Mouse (Mus musculus) B cell, adult 2 months (primary cell): Measurements from ENCODE around the gene Pgs1.

Source experiments
- DNase-seq, 2 experiments: peaks; one replicate each; pipeline ENCODE4 v3.0.0; 2022

Pgs1 gene

DNA sequence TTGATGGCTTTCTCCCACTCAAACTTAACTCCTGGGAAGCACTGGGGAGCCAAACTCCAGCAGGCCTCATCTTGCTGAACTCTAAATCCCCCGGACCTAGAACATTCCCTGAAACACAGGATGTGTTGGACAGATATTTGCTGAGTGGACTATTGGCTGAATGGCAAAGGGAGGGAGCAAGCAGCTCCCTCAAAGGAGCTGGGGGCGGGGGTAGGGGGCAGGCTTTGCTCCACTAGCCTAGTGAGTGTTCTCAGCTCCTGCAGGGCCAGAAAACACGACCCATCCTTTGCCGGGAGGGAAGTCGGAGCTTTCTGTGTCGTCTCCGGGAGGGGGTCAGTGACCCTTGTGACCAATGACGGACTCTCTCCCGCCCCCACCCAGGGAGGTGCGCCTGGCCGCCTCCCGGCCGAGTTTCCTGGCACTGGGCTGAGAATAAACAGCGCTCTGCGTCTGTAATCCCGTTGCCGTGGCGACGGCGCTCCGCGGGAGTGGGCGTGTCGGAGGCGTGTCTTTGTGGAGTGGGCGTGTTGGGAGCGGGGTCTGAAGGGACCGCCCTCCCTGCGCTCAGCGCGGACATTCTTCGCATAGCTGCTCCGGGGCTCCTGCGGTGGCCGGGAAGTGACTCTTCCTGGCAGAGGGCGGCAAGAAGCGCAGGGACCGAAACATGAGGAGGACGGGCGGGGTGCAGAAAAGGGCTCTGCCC lies 22.9 kb upstream of the Pgs1 start:
- peak; percentile 99 for DNase-seq

DNA sequence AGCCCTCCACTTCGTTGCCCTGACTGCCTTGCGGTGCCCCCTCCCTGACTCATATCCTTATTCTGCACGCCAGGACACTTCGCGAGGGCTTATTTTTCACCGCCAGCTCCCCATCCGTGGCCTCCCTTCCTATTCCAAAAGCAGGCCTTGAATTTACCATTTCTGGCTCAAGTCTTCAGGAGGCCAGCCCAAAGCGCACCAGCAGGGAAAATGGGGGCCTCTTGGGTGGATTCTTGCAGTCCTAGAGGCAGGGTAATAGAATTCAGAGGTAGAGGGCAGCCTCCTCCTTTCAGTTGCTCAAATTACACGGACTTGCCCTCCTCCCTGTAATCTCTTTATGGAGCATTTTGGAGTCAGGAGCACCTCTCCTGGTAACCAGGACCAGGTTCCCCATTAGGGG lies 22.2 kb upstream of the Pgs1 start:
- no peak for DNase-seq

DNA sequence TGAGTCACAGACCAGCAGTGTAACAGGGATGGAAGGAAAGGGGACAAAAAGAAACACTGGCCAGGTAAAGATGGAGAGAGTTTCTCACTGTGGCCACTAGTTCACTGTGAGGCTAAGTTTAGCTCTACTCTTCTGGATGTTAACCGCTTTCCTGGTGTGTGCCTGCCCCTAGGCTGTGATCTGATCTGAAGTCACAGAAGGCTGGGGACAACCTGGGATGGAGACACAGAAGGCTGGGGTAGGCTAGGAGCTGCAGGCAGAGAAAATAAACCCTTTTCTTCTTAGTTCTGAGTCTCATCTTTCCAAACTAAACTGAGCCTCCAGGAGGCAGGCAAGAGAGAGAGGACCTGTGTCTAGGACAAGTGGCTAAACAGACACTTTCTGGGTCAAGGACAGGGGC lies 21.8 kb upstream of the Pgs1 start:
- no peak for DNase-seq

DNA sequence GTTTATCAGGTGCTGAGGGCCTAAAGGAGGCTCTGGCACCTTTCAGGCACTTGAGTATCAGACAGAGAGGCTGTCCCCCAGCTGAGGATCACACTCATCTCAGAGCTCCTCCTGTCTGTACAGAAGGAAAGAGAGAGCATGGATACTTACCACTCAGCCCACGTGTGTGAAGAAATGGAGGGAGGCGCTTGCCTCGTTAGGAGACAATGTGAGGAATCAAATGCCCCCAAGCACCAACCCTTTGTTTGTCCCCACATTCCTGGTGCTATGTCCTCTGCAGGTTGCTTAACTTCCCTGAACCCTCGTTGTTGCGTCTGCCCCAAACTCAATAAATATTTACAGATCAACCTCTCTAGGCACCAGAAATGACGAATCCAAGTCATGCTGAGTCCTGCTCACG lies 21.0 kb upstream of the Pgs1 start:
- no peak for DNase-seq

DNA sequence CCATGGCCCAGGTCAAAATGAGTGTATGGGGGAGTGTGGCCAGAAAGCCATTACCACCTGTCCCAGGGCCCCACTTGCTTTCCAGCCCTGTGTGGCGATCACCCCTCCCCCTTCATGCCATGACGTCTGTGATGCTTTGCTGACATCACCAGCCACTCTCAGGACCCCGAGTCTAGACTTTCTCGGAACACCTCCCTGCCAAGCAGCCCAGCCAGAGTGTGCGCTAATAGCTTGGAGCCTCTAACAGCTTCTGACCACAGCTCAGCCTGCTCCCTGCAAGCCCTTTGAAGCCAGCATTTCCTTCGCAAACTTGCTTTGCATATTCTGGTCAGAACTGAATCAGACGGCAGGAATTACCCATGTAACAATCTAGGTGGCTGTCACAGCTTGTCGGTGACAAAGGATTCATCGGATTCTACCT lies 20.5 kb upstream of the Pgs1 start:
- DNase-seq = peak; percentile 82 to 84

DNA sequence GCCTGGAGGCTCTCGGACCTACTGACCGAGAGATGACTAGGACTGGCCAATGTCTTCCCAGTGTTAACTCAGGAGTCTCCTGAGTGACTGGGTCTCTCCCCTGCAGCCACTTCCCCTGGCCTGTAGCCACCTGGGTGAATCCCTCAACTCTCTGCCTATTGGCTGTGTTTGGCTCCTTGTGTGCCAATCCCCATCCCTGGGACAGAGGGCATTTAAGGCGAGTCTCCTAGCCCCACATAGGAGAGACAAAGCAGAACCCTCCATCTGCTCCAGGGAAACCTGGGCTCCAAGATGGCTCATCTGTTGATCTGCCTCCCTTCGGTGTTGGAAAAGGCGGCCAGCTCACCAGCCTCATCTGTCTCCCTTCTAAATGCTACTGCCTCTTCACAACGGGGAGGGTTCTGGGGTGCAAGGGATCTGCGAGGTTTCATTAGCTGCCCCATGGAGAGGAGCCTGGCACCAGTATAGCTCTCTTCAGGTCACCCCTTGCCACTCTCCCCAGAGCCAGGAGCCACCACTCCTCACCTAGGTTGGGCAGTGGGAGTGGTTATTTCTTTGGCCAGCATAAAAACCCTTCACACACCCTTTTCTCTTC lies 19.5 kb upstream of the Pgs1 start:
- DNase-seq = no peak

DNA sequence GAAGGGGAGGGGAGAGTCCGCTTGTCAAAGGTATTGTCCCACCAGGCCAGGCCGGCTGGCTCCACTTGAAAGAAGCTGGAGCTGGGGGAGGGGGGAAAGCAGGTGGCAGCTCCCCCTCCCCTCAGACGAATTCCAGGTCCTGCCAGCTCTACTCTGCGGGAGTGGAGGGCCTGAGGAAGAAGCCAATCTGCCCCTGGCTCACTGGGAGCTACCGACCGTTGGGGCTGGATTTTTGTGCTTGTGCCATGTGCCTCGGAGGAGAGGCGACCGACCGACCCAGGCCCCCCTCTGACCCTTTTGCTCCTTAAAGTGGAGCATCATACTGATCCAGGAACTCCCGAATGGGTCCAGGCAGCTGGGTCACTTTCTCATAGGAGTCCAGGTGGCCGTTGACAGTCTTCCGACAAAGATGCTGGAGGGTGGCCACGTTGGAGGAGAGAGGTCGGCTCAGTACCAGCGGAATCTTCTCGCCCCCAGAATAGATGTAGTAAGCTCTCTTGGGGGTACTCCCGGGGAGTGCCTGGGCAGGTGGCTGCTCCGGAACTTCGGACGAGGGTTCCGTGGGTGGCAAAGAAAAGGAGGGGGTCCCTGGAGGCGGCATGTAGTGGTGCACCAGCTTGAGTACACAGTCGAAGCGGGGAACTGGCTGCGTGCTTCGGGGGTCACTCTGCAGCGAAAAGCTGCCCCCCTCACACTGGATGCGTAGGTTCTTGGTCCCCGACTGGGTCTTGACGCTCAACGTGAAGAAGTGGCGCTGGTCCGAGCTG lies 18.7 kb upstream of the Pgs1 start:
- peak in 1 of 2 experiments; percentile 52 for DNase-seq

DNA sequence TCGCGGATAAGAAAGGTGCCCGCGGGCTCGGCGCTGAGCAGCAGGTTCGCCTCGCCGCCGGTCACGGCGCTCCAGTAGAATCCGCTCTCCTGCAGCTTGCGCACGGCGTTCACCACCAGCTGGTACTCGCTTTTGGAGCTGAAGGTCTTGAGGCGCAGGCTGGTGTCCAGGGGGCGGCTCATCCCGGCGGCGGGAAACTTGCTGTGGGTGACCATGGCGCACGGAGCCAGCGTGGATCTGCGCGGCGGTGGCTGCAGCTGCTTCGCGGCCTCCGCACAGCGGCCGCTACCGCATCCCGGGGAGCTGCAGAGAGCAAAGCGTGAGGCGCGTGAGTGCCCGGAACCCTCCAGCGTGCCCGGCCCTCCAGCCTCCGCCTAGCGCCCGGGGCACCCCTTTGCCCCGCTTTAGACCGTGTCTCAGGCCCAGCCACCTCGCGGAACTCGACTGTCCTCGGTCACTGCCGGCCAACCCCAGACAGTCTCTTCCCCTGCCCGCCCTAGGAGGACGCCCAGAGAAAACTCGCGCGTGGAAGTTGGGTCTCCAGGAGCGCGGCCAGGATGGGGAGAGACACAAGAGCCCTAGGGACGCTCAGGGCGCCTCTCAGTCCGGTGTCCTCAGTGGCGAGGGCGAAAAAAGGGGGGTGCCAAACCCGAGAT lies 17.9 kb upstream of the Pgs1 start:
- peak; percentile 48 to 55 for DNase-seq

DNA sequence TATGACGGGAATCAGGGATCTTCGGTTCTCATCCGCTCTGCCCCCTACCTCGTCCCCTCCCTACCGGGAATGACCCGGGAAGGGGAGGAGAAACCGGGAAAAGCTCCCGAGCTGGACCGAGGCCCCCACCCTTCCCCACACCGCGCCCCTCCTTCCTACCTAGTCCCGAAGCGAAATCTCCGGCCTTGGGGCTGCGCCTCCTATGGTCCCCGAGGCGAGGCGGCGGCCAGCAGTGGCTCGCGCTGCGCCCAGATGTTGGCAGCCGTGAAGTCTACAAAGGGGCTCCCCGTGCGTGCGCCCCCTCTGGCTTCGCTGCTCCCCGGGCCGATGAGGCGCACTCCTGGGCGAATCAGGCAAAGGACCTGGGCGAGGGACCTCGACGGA lies 17.4 kb upstream of the Pgs1 start:
- DNase-seq = no peak

DNA sequence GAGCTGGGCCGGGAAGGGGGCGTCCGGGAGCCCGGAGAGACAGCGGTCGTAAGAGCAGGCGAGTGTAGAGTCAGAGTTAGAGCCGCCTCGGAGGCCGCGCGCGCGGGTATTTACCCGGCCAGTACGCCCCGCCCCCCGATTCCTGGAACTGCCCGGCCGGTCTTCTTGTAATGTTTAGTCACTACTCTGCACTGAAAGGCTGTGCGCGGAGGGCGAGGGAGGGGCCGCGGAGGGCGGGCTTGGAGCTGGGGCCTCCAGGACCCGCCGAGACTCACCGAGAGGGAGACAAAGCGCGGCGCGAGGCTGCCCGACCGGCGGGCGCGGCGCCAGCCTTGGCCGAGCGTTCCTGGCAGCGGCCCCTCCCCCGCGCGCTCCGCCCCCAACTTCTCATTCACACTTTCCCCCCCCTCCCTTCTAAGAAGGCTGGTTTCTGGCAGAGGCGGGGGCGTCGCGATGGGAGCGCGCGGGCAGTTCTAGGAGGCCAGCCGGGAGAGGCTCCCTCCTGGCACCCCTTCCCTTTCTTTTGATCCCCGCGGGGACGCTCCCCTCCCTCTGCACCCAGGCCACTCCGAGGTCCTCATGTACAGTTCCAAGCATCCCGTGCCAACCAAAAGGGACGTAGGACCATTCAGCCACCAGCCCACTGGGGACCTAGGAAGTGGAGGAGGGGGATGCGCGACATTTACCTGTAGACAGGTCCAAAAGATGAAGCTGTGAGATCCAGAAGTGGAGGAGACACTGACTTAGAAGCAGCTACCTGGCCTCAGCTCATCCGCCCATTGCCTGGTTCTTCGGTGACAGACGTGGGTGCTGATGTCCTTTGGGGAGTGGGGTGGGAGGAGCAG lies 16.8 kb upstream of the Pgs1 start:
- peak; percentile 86 to 87 for DNase-seq

DNA sequence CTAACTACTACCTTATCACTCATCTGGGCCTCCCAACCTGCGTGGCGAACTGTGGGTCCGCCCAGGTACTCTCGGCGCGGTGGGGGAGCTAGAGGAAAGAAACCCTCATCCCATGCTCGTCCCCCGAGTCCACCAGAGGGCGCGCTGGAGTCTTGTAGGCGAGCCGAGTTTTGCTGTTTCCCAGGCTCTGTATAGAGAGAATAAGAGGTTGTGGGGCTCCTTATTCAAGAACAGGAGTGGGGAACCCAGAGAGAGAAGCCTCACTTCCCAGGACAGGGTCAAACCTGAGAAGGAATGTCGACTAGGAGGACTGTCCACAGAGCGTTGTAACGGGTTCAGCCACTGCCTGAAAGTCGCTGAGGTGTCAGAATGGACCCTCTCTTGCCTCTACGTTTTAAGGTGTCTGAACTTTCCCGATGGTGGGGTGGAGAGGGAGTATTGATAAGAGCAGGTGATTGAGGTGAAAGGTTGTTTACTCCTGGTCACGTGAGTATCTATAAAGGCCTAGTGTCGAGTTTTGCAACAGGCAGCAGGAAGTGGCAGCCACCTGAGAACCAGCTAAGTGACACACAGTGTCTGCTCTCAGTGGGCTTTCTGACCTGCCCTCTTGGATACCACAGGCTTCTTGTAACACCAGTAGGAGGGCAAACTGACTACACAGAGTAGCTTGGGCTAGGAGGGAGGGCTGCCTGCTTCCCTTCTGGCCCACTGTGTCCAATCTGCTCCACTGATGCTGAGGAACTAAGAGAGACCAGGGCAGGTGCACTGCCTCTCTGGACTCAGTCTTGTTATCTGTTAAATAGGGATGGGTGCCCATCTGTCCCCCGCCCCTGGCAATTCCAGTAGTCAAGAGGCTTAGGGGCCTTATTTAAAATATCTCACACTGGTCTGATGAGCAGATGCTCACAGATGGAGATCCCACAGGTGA lies 15.9 kb upstream of the Pgs1 start, which contains the start of gene Socs3:
Socs3 (minus strand) TSS at position 103 of the 928 bp plus-strand sequence.
- DNase-seq = peak; percentile 96

DNA sequence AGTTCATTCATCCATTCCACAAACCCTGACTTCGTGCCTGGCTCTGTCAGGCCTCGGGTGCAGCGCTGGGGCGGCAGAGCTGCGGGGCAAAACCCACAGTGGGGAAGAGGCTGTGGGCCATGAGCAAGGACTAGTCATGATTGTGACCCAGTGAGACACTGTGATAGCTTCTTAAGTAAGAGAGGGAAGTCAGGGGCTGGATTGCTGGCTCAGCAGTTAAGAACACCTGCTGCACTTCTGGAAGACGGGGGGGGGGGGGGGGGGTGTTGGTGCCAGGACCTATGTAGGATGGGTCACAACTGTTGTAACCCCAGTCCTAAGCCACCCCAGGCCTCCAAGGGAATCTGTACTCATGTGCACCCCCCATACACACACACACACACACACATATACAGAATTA lies 15.0 kb upstream of the Pgs1 start:
- DNase-seq = no peak

DNA sequence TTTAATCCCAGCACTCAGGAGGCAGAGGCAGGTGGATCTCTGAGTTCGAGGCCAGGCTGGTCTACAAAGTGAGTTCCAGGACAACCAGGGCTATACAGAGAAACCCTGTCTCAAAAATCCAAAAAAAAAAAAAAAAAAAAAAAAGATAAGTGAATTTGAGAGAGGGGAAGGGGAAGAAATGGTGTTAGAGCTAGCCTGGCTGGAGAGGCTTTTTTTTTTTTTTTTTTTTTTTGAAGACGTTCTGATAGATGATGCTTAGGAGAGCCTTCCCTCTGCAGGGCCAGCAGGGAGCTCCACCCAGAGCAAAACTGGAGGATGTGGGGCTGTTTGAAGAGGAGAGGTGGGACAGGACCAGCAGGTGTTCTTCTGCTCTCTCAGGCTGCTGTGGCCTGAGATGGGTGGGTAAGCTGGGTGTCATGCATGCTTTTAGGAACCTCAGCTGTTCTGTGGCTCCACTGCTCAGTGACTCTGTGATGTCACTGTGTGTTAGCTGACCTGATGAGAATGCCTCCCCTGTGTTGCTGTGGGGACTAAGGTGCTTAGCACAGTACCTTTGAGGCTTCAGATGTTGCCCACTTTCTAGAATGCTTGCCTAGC lies 14.3 kb upstream of the Pgs1 start:
- no peak for DNase-seq

DNA sequence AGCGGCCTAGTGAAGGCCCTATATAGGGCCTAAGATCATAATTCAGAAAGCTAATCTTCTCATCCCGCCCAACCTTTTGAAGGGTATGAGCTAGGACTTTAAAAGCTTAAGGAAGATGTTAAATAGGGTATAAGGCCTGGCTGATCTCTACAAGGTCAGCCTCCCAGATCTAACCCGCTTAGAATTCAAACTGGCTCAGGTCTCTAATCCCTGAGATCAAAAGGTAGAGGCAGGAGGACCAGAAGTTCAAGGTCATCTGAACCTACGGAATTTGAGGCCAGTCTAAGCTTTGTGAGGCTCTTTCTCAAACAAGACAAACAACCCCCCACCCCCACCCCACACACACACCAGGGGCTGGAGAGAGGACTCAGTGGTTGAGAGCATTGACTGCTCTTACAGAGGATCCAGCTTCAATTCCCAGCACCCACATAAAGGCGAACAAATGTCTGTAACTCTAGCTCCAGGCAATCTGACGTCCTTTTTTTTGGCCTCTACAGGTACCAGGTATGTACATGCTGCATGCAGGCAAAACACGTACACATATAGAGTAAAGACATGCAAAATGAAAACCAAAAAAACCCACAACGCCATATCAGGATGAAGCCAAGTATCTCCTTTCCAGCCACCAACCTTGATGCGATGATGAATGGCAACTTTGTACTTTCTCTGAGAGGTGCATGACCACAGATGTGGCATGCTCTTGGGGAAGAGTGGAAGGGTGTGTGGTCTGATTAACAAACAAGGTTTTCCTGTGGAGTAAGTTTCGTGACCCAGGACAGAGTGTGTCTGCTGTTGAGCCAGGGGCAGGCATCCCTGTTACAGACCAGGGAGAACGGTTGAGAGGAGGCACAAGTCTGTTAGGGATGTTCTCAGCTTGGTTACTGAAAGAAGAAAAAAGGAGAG lies 13.2 kb upstream of the Pgs1 start:
- DNase-seq = no peak

DNA sequence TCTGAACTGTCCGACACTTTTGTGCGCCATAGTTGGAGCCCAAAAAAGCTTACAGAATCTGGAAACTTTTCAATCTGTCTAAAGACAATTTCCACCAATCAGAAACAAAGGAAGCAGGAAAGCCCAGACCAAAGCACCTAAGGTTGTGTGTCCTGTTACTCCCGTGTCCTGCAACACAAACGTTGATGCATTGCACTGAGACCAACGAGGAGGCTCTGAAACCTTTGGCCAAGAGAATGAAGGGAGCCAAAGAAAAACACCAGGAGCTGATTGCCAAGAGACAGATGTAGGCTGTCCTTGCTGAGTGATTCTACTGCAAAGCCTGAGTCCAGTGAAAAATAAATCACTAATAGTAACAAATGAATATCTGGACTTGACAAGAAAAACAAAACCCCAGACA lies 12.5 kb upstream of the Pgs1 start:
- DNase-seq = no peak

DNA sequence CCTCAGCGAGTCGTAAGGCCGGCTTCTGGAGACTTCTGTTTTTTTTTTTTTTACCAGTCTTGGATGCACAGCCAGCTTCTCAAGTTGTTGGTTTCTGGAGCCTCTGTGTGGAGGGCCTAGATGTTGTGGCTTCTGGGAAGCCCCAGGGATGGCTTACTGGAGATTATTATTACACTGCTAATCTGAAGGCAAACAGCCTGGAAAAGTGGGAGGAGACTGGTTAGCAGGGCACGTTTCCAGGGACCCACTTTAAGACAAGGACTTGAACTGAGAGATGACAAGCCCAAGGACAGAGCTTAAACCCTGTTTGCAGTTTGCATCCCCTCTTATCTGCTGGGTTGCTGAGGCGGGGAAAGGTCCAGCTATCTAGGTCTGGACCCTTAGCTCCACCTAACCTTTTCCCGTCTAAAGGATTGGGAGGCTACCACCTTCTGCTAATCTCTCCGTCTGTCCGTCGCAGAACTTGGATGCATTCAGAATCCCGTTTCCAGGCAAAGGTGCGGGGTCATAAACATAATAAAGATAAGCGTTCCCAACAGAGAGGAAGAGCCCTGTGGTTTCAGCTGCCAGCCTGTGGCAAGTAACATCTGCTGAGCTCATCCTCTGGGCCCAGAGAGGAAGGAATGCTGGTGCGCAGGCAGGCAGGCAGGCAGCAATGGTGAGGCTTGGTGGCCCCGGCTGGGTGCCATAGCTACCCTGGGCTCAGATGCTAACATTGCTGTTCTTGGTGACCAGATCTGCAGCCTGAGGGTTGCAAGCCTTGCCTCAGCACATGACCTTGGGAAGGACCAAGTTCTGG lies 11.6 kb upstream of the Pgs1 start:
- no peak for DNase-seq

DNA sequence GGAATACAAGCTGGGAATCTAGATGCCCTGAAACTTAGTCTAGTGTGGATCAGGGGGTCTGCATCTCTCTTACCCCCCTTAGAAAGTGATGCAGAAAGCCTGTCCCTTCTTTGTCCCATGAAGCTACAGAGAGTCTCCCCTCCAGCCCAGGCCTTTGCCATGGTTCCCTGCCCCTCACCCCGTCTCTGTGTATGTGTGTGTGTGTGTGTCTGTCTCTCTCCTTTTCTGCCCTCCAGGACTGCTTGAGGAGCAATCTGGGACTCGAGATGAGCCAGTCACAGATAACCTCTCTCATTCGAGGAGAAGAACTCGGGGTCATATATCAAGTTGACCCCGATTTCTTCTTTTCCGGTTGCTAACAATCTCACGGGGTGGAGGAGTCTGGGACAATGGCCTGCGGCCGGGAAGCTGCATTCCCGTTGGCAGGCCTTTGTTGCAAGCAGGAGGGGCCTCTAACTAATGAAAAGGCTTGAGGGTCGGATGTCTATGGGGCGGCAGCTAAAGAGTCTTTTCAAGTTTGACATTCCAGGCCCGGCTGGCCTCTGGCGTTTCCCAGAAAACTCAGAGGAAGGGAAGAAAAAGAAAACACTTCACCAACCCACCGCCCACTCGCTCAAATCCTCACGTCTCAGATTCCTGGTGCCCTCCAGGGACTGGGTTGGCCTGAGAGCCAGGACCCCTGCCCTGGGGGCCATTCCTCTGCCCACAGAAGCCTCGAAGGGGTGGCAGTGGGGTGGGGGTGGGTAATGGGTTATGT lies 10.7 kb upstream of the Pgs1 start:
- no peak for DNase-seq

DNA sequence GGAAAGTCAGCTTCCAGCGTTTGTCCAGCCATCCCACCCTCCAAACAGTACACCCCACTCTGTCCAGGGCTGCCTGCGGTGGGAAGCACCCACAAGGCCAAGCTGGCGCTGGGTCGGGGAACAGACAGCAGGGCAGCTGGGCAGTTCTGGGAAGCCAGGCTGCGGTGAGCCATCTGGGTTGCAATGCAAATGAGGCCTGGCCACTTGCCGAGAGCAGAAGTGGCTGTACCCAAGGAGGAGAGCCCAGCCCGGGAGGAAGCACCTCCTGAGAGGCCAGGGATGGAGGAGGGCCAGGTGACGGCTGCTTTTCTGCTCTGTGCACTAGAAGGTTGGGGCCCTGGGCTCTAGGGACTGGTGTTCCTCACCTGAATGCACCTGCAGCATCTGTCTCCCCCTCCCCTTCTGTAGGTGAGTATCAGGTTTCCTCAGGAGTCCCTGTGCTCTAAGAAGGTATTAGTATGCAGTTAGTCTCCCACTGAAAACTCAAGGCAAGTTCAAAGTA lies 10.0 kb upstream of the Pgs1 start:
- peak; percentile 58 to 61 for DNase-seq
